Mouse (Mus musculus): Measurements from ENCODE around the gene Actl6a.
"Not testable (repeated sequence)": the region's sequence is repeated elsewhere in the genome, so short reads cannot be mapped to it uniquely, and the experiment has no call there.

Actl6a gene

GRCm38 (mm10) chr3:32705647-32706348 lies at the start of gene Actl6a:
TSS of gene Actl6a (plus strand) at chr3:32706298.
- DNase-seq (ENCODE audit: low read depth, low spot score): not testable (repeated sequence)

GRCm38 (mm10) chr3:32656398-32656994 lies 49.6 kb upstream of the Actl6a start:
- DNase-seq (ENCODE audit: low read depth, low spot score): no peak

- no peak for DNase-seq (ENCODE audit: low read depth, low spot score)
Observed at GRCm38 (mm10) chr3:32658401-32658800, 47.7 kb upstream of the Actl6a start.

GRCm38 (mm10) chr3:32658821-32659220 lies 47.3 kb upstream of the Actl6a start:
- DNase-seq (ENCODE audit: low read depth, low spot score): no peak

GRCm38 (mm10) chr3:32659506-32659905 lies 46.6 kb upstream of the Actl6a start:
- DNase-seq (ENCODE audit: low read depth, low spot score): no peak

- DNase-seq (ENCODE audit: low read depth, low spot score): peak; percentile 29
Observed at GRCm38 (mm10) chr3:32660276-32660675, 45.8 kb upstream of the Actl6a start.

GRCm38 (mm10) chr3:32660831-32661555 lies 45.1 kb upstream of the Actl6a start:
- DNase-seq (ENCODE audit: low read depth, low spot score): no peak

GRCm38 (mm10) chr3:32661556-32661930 lies 44.6 kb upstream of the Actl6a start:
- no peak for DNase-seq (ENCODE audit: low read depth, low spot score)

- no peak for DNase-seq (ENCODE audit: low read depth, low spot score)
Observed at GRCm38 (mm10) chr3:32668256-32668959, 37.7 kb upstream of the Actl6a start.

GRCm38 (mm10) chr3:32669211-32669610 lies 36.9 kb upstream of the Actl6a start:
- DNase-seq (ENCODE audit: low read depth, low spot score): no peak

GRCm38 (mm10) chr3:32670196-32670595 lies 35.9 kb upstream of the Actl6a start:
- no peak for DNase-seq (ENCODE audit: low read depth, low spot score)

- no peak for DNase-seq (ENCODE audit: low read depth, low spot score)
Observed at GRCm38 (mm10) chr3:32673151-32673550, 32.9 kb upstream of the Actl6a start.

- no peak for DNase-seq (ENCODE audit: low read depth, low spot score)
Observed at GRCm38 (mm10) chr3:32676393-32676792, 29.7 kb upstream of the Actl6a start.

- no peak for DNase-seq (ENCODE audit: low read depth, low spot score)
Observed at GRCm38 (mm10) chr3:32682910-32683531, 23.1 kb upstream of the Actl6a start.

- no peak for DNase-seq (ENCODE audit: low read depth, low spot score)
Observed at GRCm38 (mm10) chr3:32684631-32685030, 21.5 kb upstream of the Actl6a start.

- no peak for DNase-seq (ENCODE audit: low read depth, low spot score)
Observed at GRCm38 (mm10) chr3:32686537-32686936, 19.6 kb upstream of the Actl6a start.

GRCm38 (mm10) chr3:32687156-32687555 lies 18.9 kb upstream of the Actl6a start:
- no peak for DNase-seq (ENCODE audit: low read depth, low spot score)

GRCm38 (mm10) chr3:32689567-32689999 lies 16.5 kb upstream of the Actl6a start:
- DNase-seq (ENCODE audit: low read depth, low spot score): no peak

- no peak for DNase-seq (ENCODE audit: low read depth, low spot score)
Observed at GRCm38 (mm10) chr3:32690008-32690407, 16.1 kb upstream of the Actl6a start.

GRCm38 (mm10) chr3:32690901-32691300 lies 15.2 kb upstream of the Actl6a start:
- no peak for DNase-seq (ENCODE audit: low read depth, low spot score)

GRCm38 (mm10) chr3:32691841-32692240 lies 14.3 kb upstream of the Actl6a start:
- no peak for DNase-seq (ENCODE audit: low read depth, low spot score)

GRCm38 (mm10) chr3:32694211-32694610 lies 11.9 kb upstream of the Actl6a start:
- no peak for DNase-seq (ENCODE audit: low read depth, low spot score)
